Mouse (Mus musculus) CD4-positive, CD25-positive, alpha-beta regulatory T cell, adult 2 months (primary cell): ENCODE data around the gene Snx1.

Experiments used
- DNase-seq: peaks from one replicate; pipeline ENCODE4 v3.0.0-alpha.2; 2012; ENCODE audit warnings: low read depth, low spot score

Snx1 gene

DNA sequence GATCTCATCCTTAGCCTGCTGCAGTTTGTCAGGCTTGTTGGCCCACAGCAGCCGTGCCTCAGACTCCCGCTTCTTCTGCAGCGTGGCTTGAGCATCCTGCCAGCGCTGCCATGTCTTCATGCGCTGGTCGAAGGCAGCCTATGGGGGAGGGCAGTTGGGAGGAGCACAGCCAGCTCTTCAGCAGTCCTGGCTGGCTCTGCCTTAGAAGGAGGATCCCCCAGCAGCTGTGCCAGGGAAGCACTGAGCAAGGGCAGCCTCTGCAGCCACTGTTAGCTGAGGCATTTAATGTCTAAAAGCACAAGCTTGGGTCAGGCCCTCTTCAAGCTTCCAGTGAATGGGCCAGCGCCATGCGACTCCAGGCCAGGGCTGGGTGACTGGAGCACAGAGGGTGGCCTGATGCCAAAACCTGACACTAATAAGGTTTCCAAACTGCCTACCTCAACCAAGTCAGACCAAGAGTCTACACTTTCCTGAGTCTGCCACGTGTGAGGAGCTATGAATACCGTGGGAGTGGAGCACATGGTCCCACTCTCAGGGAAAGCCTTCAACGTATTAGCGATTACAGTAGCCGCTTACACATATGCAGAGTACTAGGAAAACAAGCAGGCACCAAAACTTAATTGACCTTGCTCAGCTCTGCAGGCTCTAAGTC is 35.7 kb downstream of the Snx1 start:
- no peak for DNase-seq

DNA sequence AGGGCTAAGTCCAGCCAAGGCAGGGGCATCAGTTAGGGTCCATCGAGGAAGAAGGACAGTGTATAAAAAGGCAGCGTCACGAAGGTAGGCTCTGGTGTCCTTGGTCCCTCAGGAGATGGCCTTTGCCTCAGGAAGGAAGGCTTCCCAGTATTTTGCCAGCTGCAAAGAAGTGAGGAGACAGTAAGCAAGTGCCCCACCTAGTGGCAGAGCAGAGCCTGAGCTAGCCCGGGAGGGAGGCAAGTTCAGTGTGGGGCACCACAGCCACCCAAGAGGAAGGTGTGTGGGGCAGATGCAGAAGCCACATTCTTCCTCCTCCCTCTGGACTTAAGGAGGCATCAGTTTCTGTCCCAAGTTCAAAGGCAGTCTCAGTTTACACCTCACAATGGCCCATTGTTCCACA is 38.0 kb downstream of the Snx1 start:
- DNase-seq = peak; percentile 54

DNA sequence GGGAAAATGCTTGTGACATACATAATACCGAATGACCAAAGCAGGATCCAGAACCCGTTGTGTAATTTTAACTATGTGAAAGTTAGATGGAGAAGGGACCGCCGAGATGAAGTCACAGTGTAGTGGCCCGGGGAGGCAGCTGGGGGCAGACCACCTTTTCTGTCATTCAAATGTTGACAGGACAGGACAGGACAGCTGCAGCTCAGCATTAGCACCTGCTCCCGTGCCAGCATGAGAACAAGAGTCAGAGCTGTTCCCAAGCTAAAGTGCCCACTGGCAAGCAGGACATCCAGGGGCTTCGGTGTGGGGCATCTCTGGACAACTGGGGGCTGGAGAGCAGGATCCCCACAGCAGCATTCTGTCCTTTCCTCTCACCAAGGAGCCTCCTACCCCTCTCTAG is 39.3 kb downstream of the Snx1 start:
- DNase-seq = no peak

DNA sequence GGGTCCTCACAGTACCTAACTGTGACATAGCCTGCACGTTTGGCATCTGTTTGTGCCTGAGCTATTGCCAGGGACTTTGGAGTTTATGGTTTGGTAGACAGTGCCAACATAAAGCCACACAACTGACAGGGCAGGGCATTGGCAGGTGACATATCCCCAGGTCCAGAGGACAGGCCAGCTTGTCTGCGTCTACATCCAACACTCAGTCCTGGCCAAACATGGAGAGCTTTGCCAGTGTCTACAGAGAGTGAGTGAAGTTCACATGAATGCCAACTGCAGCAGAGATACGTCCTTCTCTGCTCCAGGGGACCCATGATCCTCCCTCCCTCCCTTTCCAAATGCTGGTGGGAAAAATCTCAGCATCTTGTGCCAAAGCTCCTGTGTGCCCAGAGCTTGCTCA is 42.2 kb downstream of the Snx1 start:
- no peak for DNase-seq

DNA sequence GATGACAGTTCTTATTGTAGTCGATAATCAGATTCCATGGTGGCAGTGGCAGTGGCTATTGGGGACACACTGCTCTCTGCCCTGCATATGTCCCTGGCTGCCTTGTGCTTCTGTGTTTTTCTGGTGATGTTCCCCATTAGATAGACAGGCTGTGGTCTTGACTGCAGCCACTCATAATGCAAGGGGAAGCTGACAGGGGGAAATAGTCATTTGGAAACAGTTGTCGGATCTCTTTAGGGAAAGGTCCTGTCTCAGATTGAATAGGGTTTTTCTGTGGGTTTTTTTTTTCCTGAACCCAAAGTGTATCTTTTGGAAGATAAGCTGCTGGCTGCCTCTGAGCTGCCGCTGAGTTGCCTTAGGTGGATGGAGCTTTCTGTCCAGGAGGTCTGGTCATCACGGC is 44.4 kb downstream of the Snx1 start:
- no peak for DNase-seq

DNA sequence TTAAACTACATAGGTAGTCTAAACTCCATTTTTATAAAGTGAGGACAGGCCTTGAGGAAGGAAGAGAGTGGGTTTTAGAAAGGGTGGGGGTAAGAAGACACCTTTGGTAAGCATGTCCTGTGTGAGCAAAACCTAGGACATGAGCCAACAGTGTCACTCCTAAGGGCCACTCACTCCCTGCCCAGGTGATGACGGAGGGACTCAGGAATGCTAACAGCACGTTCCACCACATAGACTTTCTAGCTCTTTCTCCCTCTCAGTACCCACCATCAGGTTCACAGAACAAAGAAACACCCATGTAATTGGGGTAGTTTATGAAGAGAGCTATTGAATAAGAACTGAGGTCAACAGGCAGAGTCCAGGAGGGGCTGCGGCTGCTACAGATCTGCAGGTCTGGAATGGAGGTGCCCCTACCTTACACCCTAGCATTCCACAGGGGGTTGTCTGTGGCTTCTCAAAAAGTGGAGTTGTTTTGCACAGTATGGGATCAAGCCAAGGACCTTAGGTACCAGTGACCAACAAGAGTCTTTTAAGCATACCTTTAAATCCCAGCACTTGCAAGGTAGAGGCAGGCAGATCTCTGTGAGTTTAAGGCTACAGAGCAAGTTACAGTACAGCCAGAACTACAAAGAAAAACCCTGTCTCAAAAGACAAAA is 45.5 kb downstream of the Snx1 start:
- no peak for DNase-seq

DNA sequence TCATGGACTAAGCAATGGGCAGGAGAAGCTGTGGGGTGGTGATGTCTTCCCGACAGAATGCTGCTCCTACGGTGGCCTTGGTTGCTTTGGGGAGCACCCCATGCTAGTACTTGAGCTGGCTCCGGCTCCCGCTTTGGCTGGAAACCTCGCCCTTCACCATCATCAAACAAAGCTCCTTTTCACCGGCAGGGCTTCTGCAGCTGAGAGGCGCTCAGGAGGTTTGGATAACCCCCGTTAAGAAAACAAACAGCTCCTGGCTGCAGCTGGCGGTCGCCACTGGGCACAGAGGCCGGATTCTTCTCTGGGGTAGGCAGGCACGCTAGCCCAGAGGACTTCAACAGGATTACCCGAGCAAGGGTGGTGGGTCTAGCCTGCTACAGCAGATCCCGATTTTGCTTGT is 47.9 kb downstream of the Snx1 start:
- DNase-seq = no peak

DNA sequence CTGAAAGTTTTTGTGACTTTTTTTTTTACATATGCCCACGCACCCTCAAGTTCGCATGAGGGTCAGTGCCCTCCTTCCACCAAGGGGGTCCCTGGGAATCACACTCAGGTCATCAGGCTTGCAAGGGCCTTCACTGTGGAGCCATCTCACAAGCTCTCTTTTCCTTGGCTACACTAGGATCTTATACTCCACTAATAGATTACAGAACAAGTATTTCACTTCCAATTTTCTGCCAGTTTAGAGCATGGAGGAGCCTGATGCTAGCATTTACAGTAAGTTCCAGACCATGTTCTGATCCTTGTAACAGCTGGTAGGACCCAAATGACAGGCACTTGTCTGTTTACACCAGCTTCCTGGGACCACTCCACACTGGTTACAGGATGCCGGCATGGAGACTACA is 48.3 kb downstream of the Snx1 start:
- no peak for DNase-seq

DNA sequence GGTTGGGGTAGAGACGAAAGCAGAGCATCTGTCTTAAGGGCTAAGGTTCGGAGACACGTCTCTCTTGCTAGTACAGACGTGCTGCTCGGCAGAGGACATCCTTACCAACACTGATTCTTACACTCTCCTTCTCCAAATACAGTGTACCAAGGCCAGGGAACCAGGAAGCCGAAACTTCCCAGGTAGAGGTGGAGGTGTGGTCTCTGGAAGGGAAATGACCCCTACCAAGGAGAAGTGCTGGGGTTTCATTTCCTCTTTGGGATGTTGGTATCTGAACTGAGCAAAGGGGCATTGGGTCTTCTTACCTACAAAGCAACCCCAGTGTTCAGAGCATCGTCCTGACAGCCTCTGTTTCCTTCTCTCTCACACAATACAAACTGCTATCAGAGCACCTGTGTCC is 53.6 kb downstream of the Snx1 start:
- no peak for DNase-seq

DNA sequence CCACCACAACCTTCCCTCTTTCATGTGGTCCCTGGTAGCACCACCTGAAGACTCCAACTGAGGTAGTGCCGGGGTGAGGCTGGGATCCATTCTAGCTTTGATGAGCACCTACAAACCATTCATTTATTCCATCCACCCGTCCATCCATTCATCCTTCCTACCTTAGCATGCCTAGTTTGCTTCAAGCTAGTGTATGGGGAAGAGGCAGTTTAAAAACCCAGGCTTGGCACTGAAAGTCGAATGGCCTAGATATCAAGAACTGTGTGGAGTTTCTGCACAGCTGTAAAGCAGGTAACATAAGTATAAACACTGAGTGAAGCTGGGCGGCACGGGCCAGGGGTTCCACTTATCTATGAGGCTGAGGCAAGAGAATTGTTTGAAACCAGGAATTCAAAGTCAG is 56.2 kb downstream of the Snx1 start:
- DNase-seq = no peak

DNA sequence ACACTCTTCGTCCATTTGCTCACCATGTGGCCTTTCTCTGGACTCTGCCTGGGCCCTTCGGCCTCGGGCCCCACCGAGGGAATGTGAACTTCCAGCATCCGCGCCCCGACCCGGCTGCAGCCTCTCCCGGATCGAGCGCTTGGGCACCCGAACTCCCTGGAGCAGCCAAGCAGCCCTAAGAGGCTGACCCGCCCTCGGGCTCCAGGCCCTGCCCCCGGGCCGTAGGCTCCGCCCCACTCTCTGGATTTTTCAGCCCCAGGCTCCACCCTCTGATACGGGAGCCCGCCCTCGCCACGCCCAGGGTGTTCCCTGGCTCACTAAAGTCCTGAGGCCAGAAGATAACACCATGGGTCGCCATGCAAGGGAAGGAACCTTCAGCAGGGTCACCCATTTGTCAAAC is 56.8 kb downstream of the Snx1 start, which contains the start of gene Snx22:
Gene Snx22, minus strand, starts transcription at position 137 of the 400 bp plus-strand sequence.
- DNase-seq = peak; percentile 78

DNA sequence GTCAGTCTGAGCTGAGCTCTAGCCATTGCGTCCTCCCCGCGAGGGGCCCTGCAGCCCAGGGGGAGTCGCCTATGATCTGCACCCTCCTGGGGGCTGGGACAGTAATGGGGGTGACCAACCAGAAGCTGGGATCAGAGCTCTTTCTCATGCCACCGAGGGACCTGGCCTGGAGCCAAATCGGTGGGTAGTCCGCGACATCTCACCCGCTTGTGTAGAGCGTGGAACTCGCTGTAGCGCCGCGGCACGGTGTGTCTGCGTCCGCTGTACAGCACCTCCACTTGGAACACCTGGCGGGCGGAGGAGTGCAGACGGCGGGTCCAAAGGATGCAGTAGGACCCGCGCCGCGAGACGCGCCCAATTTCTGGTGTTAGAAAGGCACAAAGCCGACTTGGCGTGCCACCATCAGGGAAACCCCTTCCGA is 57.4 kb downstream of the Snx1 start:
- peak; percentile 53 for DNase-seq

DNA sequence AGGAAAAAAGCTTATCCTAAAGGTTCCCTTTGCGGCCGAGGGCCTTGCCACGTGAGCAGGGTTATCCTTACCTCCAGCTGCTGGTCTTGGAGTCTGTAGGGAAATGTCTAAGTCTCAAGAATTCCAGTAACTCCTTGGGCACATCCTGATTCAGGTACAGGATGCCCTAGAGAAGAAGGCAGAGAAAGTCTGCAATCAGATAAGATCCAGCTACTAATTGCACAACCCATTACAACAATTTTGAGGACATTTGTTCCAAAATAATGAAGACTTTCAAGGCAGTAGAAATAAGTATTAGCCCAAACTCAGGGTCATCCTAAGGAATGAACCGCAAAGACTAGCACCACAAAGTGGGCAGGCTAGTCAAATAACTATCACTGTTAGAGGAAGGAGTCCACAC is 58.3 kb downstream of the Snx1 start:
- DNase-seq = no peak

DNA sequence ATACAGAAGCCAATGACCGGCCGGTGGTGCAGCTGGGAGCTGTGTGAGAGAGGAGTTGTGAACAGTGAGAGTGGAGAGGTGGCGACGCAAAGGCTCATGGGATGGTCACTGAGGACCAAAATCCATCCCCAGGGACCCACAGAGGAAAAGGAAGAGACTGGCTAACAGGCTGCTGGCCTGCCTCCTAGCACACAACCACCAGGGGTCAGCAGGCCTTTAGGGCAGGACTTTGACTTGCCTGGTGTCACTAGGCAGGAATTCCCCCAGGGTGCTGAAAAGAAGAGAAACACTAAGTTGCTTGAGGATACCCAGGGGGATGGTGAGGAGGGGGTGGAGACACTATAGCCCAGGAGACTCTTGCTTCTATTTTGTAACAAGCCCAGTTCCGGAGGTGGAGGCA is 58.8 kb downstream of the Snx1 start:
- peak; percentile 43 for DNase-seq

DNA sequence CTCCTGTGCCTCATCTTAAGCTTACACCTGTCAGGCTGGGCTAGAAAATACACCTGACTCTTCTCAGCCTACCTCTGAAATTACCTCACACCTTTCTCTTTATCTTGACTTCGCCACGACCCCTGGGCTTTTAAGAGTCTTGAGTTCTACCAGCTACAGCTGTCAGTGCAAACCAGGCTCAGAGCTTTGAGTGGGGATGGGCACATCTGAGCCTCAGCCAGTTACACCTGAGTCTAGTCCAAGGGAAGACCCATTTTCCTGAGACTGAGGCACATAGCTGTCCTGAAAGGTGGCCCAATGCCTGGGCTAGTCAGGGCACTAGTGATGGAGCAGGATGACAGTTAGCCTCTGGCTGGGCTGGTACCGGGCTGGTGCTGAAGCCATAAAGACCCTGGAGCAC is 59.6 kb downstream of the Snx1 start:
- DNase-seq = no peak

DNA sequence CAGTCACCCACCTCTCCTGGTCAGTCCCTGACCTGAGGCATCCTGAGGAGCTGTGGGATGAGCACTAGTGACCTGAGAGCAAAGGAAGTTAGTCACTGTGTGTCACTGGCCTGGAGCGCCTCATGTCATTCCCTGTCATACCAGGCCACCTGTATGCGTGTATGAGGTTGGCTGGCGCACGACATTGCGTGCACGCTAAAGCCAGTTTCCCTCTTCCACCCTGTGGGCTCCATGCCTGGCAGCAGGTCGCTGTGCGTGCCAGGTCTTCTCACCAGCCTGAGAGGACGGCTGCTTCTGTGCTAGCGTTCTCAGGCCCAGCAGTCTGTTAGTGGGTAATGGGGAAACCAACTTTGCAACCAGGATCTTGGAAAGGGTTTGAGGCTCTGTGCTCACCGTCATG is 62.1 kb downstream of the Snx1 start:
- no peak for DNase-seq

DNA sequence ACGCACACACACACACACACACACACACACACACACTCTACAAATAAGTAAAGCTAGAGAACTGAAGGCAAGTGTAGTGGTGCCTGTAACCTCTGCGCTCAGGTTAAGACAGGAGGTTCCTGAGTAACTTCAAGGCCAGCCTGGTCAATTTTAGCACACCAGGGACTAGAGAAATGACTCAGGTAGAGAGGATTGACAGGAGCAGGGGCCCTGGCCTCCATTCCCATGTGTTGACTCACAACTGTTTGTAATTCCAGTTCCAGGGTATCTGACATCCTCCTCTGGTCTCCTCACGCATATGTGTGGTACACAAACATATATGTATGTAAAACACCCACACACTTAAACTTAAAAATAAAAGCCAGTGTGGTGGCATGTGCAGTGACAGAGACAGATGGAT is 62.9 kb downstream of the Snx1 start:
- no peak for DNase-seq

DNA sequence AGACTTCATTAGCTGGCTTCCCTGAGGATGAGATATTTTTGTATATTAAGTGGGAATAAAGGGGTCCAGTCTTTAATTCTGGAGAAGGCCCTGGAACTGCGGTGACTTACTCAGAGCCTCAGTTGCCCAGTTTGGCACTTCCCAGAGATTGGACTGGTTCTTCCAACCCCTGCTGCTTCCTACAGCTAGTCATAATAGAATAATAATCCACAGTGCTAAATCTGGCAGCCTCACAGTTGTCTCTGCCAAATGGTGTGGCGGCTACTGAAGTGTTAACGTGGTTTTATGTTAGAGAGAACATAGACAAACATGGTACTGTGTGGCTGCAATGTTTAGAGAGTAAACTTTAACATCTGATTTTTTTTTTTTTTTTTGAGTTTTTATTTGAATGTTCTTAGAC is 64.7 kb downstream of the Snx1 start:
- DNase-seq = no peak

DNA sequence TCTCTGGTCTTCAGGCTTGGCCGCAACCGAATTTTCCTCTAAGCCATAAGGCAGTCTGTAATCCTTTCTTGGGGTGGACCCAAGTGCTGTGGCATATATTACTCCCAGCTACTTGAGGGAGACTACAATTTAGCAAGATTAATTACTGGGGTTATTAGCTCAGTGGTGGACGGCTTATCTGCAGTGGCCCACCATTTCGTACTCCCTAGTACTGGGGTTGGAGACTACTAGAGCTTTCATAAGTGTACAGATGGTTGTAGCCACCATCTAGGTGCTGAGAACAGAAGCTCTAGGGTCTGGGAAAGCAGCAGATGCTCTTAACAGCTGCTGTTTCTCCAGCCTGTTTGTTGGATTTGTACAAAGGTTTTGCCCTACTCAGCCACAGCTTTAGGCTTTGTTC is 65.4 kb downstream of the Snx1 start:
- DNase-seq = no peak

DNA sequence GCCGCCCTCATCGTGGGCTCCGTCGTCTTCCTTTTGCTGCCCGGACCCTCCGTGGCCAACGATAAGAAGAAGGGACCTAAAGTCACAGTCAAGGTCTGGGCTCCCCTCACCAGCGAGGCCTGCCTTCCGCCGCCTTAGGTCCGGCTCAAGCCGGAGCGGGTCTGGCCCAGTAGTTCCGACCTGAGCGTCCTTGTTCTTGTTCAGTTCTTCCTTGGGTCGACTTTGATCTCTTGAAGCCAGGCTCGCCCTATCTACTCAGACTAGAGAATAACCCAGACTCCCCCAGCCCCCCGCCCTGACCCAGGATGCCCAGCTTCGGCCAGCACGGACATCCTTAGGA is 66.1 kb downstream of the Snx1 start:
- DNase-seq = no peak

DNA sequence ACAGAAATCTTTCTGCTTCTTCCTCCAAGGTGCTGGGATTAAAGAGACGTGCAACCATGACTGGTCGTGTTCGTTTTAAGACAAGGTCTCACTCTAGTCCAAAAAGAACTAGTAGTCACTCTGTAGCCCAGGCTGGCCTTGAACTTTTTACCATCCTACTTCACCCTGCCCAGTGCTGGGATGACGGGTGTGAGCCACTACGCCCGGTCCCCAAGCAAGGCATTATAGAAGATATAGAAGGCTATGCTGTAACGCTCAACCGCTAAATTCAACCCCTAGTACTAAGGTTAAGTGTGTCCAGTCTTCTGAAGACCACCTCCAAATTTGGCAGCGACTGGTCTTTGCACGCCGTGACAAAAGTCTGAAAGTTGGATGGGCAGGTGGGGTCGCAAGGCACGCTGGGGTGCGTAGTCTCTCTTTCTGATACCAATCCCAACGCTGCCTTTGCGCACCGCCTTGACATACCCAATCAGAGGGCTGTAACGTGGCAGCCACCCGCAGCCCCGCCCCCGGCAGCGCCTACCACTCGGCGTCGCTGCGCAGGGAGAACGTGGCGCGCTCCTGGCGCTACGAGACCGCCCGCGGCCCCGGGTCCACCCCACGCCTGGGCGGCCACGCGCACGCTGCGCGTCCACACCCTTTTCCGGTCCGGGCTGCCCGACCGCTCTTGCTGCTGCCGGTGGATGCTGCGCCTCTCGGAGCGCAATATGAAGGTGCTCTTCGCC is 66.6 kb downstream of the Snx1 start, which contains the start of gene Ppib:
Gene Ppib, plus strand, starts transcription at position 640 of the 725 bp plus-strand sequence.
- DNase-seq = peak; percentile 96

DNA sequence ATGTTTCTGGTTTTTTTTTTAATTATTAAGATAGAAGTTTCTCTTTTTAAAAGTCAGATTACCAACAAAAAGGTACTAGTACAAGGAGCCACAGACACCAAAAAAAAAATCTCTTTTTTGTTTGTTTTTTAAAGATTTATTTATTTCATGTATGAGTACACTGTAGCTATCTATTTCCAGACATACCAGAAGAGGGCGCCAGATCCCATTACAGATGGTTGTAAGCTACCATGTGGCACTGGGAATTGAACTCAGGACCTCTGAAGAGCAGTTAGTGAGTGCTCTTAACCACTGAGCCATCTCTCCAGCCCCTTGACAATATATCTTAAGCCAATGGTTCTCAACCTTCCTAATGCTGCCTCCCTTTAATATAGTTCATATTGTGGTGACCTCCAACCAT is 72.8 kb downstream of the Snx1 start:
- DNase-seq = no peak

DNA sequence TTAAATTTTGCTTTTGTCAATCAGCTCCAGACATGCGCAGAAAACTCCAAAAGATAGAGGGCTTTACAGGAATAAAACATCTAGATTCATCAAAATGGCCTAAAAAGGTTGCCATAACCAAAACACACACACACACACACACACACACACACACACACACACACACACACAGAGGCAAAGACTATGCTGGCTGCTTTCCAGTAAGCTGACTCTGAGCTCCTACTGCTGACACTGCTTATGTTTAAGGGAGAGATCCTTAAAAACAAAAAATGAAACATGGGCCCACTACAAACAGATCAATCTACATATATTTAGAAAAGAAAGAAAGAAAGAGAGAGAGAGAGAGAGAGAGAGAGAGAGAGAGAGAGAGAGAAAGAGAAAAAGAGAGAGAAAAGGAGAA is 73.7 kb downstream of the Snx1 start:
- no peak for DNase-seq
